Comparison of ENCODE assay signal across 10 mouse cellular contexts in genomic region chr19:37059623-37060022, GRCm38 (mm10).
DNase-seq lines count a peak whose midpoint lies in the region; ATAC-seq lines count a peak whose summit lies in the region.
"Had no signal": no experiment of that assay in that cellular context is flagged by ENCODE, and none has a peak within 500 bp of the region (broad histone marks: within the 10 kb centered on the region; RNA-seq: fewer than 3 reads in every experiment).

No protein-coding gene starts in this region.

- H3K4me3 ChIP-seq in embryonic facial prominence, embryonic 14.5 days (ENCODE audit: low read depth, low read length): no peak overlapping the region
- H3K4me3 ChIP-seq in embryonic facial prominence, embryonic 10.5 days: no peak overlapping the region
- H3K4me3 ChIP-seq: midbrain, embryonic 12.5 days had no signal

- H3K36me3 ChIP-seq in embryonic facial prominence, embryonic 14.5 days (ENCODE audit: control insufficient read depth, insufficient read depth, low read length): no peaks in the 10 kb centered on the region
- H3K36me3 ChIP-seq in embryonic facial prominence, embryonic 10.5 days (replicated peaks): no peaks in the 10 kb centered on the region
- H3K36me3 ChIP-seq: midbrain, embryonic 12.5 days had no signal

- no peaks in the 10 kb centered on the region for H3K4me1 ChIP-seq in embryonic facial prominence, embryonic 14.5 days (ENCODE audit: control insufficient read depth, insufficient read depth, low read length)
- no peaks in the 10 kb centered on the region for H3K4me1 ChIP-seq in embryonic facial prominence, embryonic 10.5 days

- intact Hi-C loops in heart, postnatal 10 days (cut with DNase I): no loop called here

- H3K27ac ChIP-seq in embryonic facial prominence, embryonic 14.5 days (replicated peaks; ENCODE audit: low read depth, low read length): no peak overlapping the region
- H3K27ac ChIP-seq in embryonic facial prominence, embryonic 10.5 days (replicated peaks): no peak overlapping the region
- H3K27ac ChIP-seq: midbrain, embryonic 12.5 days had no signal

- H3K9ac ChIP-seq in embryonic facial prominence, embryonic 14.5 days (ENCODE audit: low read depth, low read length): no peak overlapping the region
- H3K9ac ChIP-seq: forebrain, postnatal 0 days; midbrain, embryonic 12.5 days had no signal

- 49% methylated on average over 2 of the region's 2 CpGs for WGBS in embryonic facial prominence, embryonic 14.5 days
- 67% methylated on average over 2 of the region's 2 CpGs for WGBS in embryonic facial prominence, embryonic 10.5 days

- no peak overlapping the region for H3K4me2 ChIP-seq in embryonic facial prominence, embryonic 14.5 days (ENCODE audit: low read depth, low read length)
- H3K4me2 ChIP-seq: midbrain, embryonic 12.5 days had no signal

- no peak for ATAC-seq in embryonic facial prominence, embryonic 14.5 days (ENCODE audit: low read depth)
- no peak for ATAC-seq in activated CD4-positive, CD25-positive, alpha-beta regulatory T cell, adult 4 months
- ATAC-seq: forebrain, postnatal 0 days had no signal

- no peaks in the 10 kb centered on the region for H3K27me3 ChIP-seq in embryonic facial prominence, embryonic 14.5 days (replicated peaks; ENCODE audit: control insufficient read depth, insufficient read depth, low read length)
- H3K27me3 ChIP-seq in embryonic facial prominence, embryonic 10.5 days (replicated peaks; ENCODE audit: low read depth, poor library complexity, severe bottlenecking): no peaks in the 10 kb centered on the region
- H3K27me3 ChIP-seq: midbrain, embryonic 12.5 days had no signal

- H3K9me3 ChIP-seq in embryonic facial prominence, embryonic 14.5 days (ENCODE audit: control insufficient read depth, low read length): no peaks in the 10 kb centered on the region
- no peaks in the 10 kb centered on the region for H3K9me3 ChIP-seq in embryonic facial prominence, embryonic 10.5 days
- H3K9me3 ChIP-seq: midbrain, embryonic 12.5 days had no signal

- peak; percentile 65 for DNase-seq in embryonic facial prominence, embryonic 14.5 days (ENCODE audit: low spot score)
- DNase-seq in embryonic facial prominence, embryonic 10.5 days (ENCODE audit: low spot score): no peak
- peak; percentile 94 for DNase-seq in 3T3-L1 (ENCODE audit: low read depth, low spot score)
- DNase-seq in cerebellum, adult 9-11 months: peak; percentile 50
- peak; percentile 75 to 79 for DNase-seq in heart, postnatal 10 days
- no peak for DNase-seq in c-Kit-positive CD71-positive TER-119-positive erythroid progenitor cells, embryonic 14.5 days (ENCODE audit: low spot score)
- no peak for DNase-seq in left cerebral cortex, adult 9 months (ENCODE audit: low spot score in 2 of 2)
- DNase-seq: forebrain, postnatal 0 days had no signal

Comparison
In these comparisons a context has a peak if more than half of its experiments do, and no peak if none do; other contexts are left out.
1. DNase-seq: peak in embryonic facial prominence, embryonic 14.5 days (single experiment), 3T3-L1 (single experiment), cerebellum, adult 9-11 months (single experiment) and heart, postnatal 10 days (2 of 2); none in embryonic facial prominence, embryonic 10.5 days (single experiment), c-Kit-positive CD71-positive TER-119-positive erythroid progenitor cells, embryonic 14.5 days (single experiment) and left cerebral cortex, adult 9 months (0 of 2).